Mouse (Mus musculus) cortical plate, adult 2 months (tissue): ENCODE results near the gene Top3b.

ENCODE experiments used
- CTCF ChIP-seq: fragments of 200-500 bp; IDR thresholded peaks from 2 replicates; pipeline ENCODE4 v1.5.1; 2011; ENCODE audit warnings: mild to moderate bottlenecking, control low read depth, low read length; ENCODE audit not compliant: insufficient read depth; ENCODE audit errors: extremely low read depth
- POLR2A ChIP-seq: fragments of 200-500 bp; IDR thresholded peaks from 2 replicates; pipeline ENCODE4 v1.6.1; 2011; ENCODE audit warnings: mild to moderate bottlenecking, low read length, control low read depth; ENCODE audit not compliant: insufficient read depth; ENCODE audit errors: extremely low read depth

- no peak for TF ChIP-seq CTCF
- no peak for TF ChIP-seq POLR2A
Measured at GRCm38 (mm10) chr16:16913440-16913839, 42.9 kb downstream of the Top3b start.
